Mouse (Mus musculus): ENCODE results near the gene Mrps9.

GRCm38 (mm10) chr1:42878851-42879250 lies 27.8 kb downstream of the Mrps9 start:
- TF ChIP-seq ZNF384 (IDR thresholded peaks at IDR 0.05; ENCODE audit: low read depth, low read length), result no peak
- TF ChIP-seq CHD2 (IDR thresholded peaks at IDR 0.05; ENCODE audit: low read depth, low read length), result no peak
- TF ChIP-seq ZC3H11A (IDR thresholded peaks at IDR 0.05; ENCODE audit: borderline replicate concordance, low read depth, low read length), result no peak

All from ES-E14 (cell line).